Mouse (Mus musculus): ENCODE results near the gene Nkrf.
"Not testable (repeated sequence)": the region's sequence is repeated elsewhere in the genome, so short reads cannot be mapped to it uniquely, and the experiment has no call there.

The Nkrf gene

GRCm38 (mm10) chrX:36902321-36903114 is at the start of gene Nkrf:
Nkrf (minus strand) TSS chrX:36902899.
- peak; percentile 4 for DNase-seq (ENCODE audit: low read depth, low spot score)

GRCm38 (mm10) chrX:36941106-36941505 is 38.4 kb upstream of the Nkrf start:
- no peak for DNase-seq (ENCODE audit: low read depth, low spot score)

- no peak for DNase-seq (ENCODE audit: low read depth, low spot score)
Measured at GRCm38 (mm10) chrX:36939806-36940413, 37.2 kb upstream of the Nkrf start.

GRCm38 (mm10) chrX:36935326-36935966 is 32.7 kb upstream of the Nkrf start:
- DNase-seq (ENCODE audit: low read depth, low spot score): no peak

GRCm38 (mm10) chrX:36930574-36930973 is 27.9 kb upstream of the Nkrf start:
- DNase-seq (ENCODE audit: low read depth, low spot score): no peak

GRCm38 (mm10) chrX:36929694-36930093 is 27.0 kb upstream of the Nkrf start:
- no peak for DNase-seq (ENCODE audit: low read depth, low spot score)

GRCm38 (mm10) chrX:36928791-36929190 is 26.1 kb upstream of the Nkrf start:
- no peak for DNase-seq (ENCODE audit: low read depth, low spot score)

GRCm38 (mm10) chrX:36921346-36921745 is 18.6 kb upstream of the Nkrf start:
- no peak for DNase-seq (ENCODE audit: low read depth, low spot score)

- no peak for DNase-seq (ENCODE audit: low read depth, low spot score)
Measured at GRCm38 (mm10) chrX:36917749-36918148, 15.1 kb upstream of the Nkrf start.

- peak; percentile 19 for DNase-seq (ENCODE audit: low read depth, low spot score)
Measured at GRCm38 (mm10) chrX:36911343-36911742, 8.6 kb upstream of the Nkrf start.

- DNase-seq (ENCODE audit: low read depth, low spot score): no peak
Measured at GRCm38 (mm10) chrX:36906539-36906938, 3.8 kb upstream of the Nkrf start.

GRCm38 (mm10) chrX:36903115-36903768 is 543 bp upstream of the Nkrf start:
- peak; percentile 81 for DNase-seq (ENCODE audit: low read depth, low spot score)

GRCm38 (mm10) chrX:36901655-36902054 is 1.0 kb downstream of the Nkrf start:
- no peak for DNase-seq (ENCODE audit: low read depth, low spot score)

GRCm38 (mm10) chrX:36898931-36899330 is 3.8 kb downstream of the Nkrf start:
- DNase-seq (ENCODE audit: low read depth, low spot score): not testable (repeated sequence)

- DNase-seq (ENCODE audit: low read depth, low spot score): no peak
Measured at GRCm38 (mm10) chrX:36884719-36885118, 18.0 kb downstream of the Nkrf start.

GRCm38 (mm10) chrX:36874704-36875128 is 28.0 kb downstream of the Nkrf start:
- no peak for DNase-seq (ENCODE audit: low read depth, low spot score)

- DNase-seq (ENCODE audit: low read depth, low spot score): peak; percentile 68
Measured at GRCm38 (mm10) chrX:36874178-36874696, 28.5 kb downstream of the Nkrf start.

GRCm38 (mm10) chrX:36873765-36874164 is 28.9 kb downstream of the Nkrf start, which contains the start of the genes Ube2a and C330007P06Rik:
Ube2a (plus strand) TSS chrX:36873900.
C330007P06Rik (minus strand) TSS chrX:36874111.
- DNase-seq (ENCODE audit: low read depth, low spot score): no peak

- no peak for DNase-seq (ENCODE audit: low read depth, low spot score)
Measured at GRCm38 (mm10) chrX:36870372-36870771, 32.3 kb downstream of the Nkrf start.

- DNase-seq (ENCODE audit: low read depth, low spot score): no peak
Measured at GRCm38 (mm10) chrX:36864609-36865328, 37.9 kb downstream of the Nkrf start.

Data from c-Kit-negative CD71-positive TER-119-positive erythroid progenitor cells, embryonic 14.5 days (primary cell).